Mouse (Mus musculus): ENCODE measurements around the gene Top3a.
"Not testable (repeated sequence)": the region's sequence is repeated elsewhere in the genome, so short reads cannot be mapped to it uniquely, and the experiment has no call there.

Gene Top3a

GRCm38 (mm10) chr11:60776829-60777740, at the start of gene Top3a, which contains the start of gene Smcr8:
TSS of gene Top3a (minus strand) at chr11:60777365.
TSS of gene Smcr8 (plus strand) at chr11:60777524.
- peak; percentile 81 for DNase-seq (ENCODE audit: low read depth)

- no peak for DNase-seq (ENCODE audit: low read depth)
These were observed 49.5 kb upstream of the Top3a start for GRCm38 (mm10) chr11:60826700-60827099.

- DNase-seq (ENCODE audit: low read depth): no peak
These were observed 48.0 kb upstream of the Top3a start for GRCm38 (mm10) chr11:60825191-60825590.

- DNase-seq (ENCODE audit: low read depth): no peak
These were observed 46.6 kb upstream of the Top3a start for GRCm38 (mm10) chr11:60823771-60824170.

- no peak for DNase-seq (ENCODE audit: low read depth)
These were observed 39.2 kb upstream of the Top3a start for GRCm38 (mm10) chr11:60816398-60816797.

GRCm38 (mm10) chr11:60811618-60812017, 34.5 kb upstream of the Top3a start, which contains the start of gene Shmt1:
TSS of gene Shmt1 (minus strand) at chr11:60811718.
- not testable (repeated sequence) for DNase-seq (ENCODE audit: low read depth)

- DNase-seq (ENCODE audit: low read depth): peak; percentile 89
These were observed 33.9 kb upstream of the Top3a start for GRCm38 (mm10) chr11:60811054-60811460.

GRCm38 (mm10) chr11:60810046-60810965, 33.1 kb upstream of the Top3a start:
- DNase-seq (ENCODE audit: low read depth): no peak

- no peak for DNase-seq (ENCODE audit: low read depth)
These were observed 32.4 kb upstream of the Top3a start for GRCm38 (mm10) chr11:60809546-60809945.

GRCm38 (mm10) chr11:60808286-60809070, 31.3 kb upstream of the Top3a start:
- DNase-seq (ENCODE audit: low read depth): no peak

- DNase-seq (ENCODE audit: low read depth): no peak
These were observed 23.7 kb upstream of the Top3a start for GRCm38 (mm10) chr11:60800892-60801291.

GRCm38 (mm10) chr11:60799977-60800376, 22.8 kb upstream of the Top3a start:
- no peak for DNase-seq (ENCODE audit: low read depth)

- DNase-seq (ENCODE audit: low read depth): no peak
These were observed 19.2 kb upstream of the Top3a start for GRCm38 (mm10) chr11:60796342-60796741.

GRCm38 (mm10) chr11:60790472-60790871, 13.3 kb upstream of the Top3a start:
- DNase-seq (ENCODE audit: low read depth): no peak

GRCm38 (mm10) chr11:60787595-60787994, 10.4 kb upstream of the Top3a start:
- DNase-seq (ENCODE audit: low read depth): no peak

GRCm38 (mm10) chr11:60784179-60784922, 7.2 kb upstream of the Top3a start:
- DNase-seq (ENCODE audit: low read depth): no peak

GRCm38 (mm10) chr11:60779673-60780189, 2.6 kb upstream of the Top3a start:
- no peak for DNase-seq (ENCODE audit: low read depth)

GRCm38 (mm10) chr11:60777801-60778370, 721 bp upstream of the Top3a start:
- no peak for DNase-seq (ENCODE audit: low read depth)

- no peak for DNase-seq (ENCODE audit: low read depth)
These were observed 897 bp downstream of the Top3a start for GRCm38 (mm10) chr11:60776107-60776828.

- DNase-seq (ENCODE audit: low read depth): no peak
These were observed 1.6 kb downstream of the Top3a start for GRCm38 (mm10) chr11:60775578-60775977.
